Mouse (Mus musculus) cortical plate, adult 2 months (tissue): Measurements from ENCODE around the gene Gm11938.

Experiments
- CTCF ChIP-seq: fragments of 200-500 bp; IDR thresholded peaks from 2 replicates; pipeline ENCODE4 v1.5.1; 2011; ENCODE audit warnings: mild to moderate bottlenecking, control low read depth, low read length; ENCODE audit not compliant: insufficient read depth; ENCODE audit errors: extremely low read depth
- POLR2A ChIP-seq: fragments of 200-500 bp; IDR thresholded peaks from 2 replicates; pipeline ENCODE4 v1.6.1; 2011; ENCODE audit warnings: mild to moderate bottlenecking, low read length, control low read depth; ENCODE audit not compliant: insufficient read depth; ENCODE audit errors: extremely low read depth

- no peak for TF ChIP-seq CTCF
- TF ChIP-seq POLR2A = no peak
These were observed 22.5 kb downstream of the Gm11938 start, which contains the start of gene Krtap1-5 for GRCm38 (mm10) chr11:99580636-99581035.
